Mouse (Mus musculus): ENCODE data around the gene Zmiz2. TPM values are rescaled to one million over a fixed set of nuclear protein-coding genes. Genes with fewer than 3 reads are reported as not detected.
A peak's percentile ranks its signal among the peaks of the same experiment; 100 is the strongest.

Zmiz2 gene
- polyA plus RNA-seq, 1 experiment from 2014 or later: 12.7 TPM

DNA sequence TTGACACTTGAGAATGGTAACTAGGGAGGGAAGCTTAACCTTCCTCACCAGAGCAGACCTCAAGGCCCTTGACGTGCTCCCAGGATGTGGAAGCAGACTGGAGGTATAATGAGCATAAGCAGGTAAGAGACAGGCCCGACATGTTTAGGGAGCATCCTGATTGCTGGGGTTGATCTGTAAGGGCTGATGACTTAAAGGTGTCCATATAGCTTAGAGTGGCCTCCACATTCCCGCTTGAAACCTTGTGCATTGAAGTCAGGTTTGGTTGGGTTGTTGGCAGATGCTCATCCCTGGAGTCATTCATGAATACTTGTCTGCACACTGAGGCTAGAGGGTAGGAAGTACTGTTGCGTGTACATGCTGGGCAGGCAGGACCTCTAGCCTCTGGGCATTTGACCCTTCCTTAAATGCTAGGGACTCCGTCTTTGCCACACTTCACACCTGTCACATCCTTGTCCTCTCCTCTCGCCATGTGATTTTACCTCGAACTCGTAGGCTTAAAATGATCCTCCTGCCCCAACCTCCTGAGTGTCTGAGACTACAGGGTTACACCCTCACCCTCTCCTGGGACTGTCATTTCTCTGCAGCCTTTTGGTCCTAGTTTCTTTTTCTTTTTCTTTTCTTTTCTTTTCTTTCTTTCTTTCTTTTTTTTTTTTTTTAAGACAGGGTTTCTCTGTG, 1.6 kb downstream of the Zmiz2 start:
- Histone ChIP-seq H3K9me3 (ENCODE audit: control insufficient read depth, low read length) (no peaks in the 10 kb centered on the region), H3K27ac (ENCODE audit: low read depth, low read length) (no peak overlapping the region), H3K4me3 (ENCODE audit: low read depth, low read length) (peak overlapping the region; percentile 86), H3K36me3 (ENCODE audit: control insufficient read depth, insufficient read depth, low read length) (peaks cover 9% of the 10 kb centered on the region; the same call in 1 of the 2 replicates), H3K4me2 (peak overlapping the region; percentile 91), H3K9ac (ENCODE audit: low read depth, low read length) (peak overlapping the region; percentile 77), H3K4me1 (replicated peaks; ENCODE audit: control insufficient read depth, insufficient read depth, low read length) (peaks cover 27% of the 10 kb centered on the region), H3K27me3 (replicated peaks; ENCODE audit: control insufficient read depth, insufficient read depth, low read length) (no peaks in the 10 kb centered on the region)
- ATAC-seq (replicated peaks; ENCODE audit: low FRiP score): no peak
- WGBS: 80% methylated on average over 8 of the region's 8 CpGs
- no peak for DNase-seq (ENCODE audit: low spot score)

DNA sequence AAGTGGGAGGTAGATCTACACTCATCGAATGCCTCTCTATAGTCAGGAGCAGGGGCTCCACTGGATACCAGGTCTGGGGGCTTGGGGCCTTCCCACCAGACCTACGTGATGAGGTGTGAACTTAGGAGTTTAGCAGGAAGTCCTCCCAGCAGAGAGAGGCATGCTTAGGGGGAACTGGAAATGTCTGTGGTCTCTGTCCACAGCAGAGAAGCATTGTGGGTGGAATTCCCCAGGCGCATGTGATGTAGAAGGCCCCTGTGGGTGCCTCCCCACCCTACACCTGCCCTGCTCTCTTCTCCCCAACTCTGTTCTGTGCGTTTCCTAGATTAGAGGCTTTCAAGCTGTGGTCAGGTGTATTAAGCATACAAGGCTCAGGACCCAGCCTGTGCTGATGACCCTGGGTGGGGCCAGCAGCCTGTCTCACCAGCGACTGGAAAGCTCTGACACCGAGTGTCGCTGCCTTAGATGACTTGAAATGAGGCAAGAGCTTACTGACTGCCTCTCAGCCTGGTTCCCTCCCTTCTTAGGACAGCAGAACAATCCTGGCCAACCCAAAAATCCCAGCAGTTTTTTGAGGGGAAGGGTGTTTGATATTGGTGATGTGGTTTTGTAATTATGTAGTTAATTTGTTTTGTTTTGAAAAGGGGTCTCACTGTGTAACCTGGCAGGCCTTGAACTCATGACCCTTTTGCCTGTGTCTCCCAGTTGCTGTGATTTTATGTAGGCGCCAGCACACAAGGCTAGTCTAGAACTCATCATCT, 2.8 kb downstream of the Zmiz2 start:
- H3K9me3 ChIP-seq (ENCODE audit: control insufficient read depth, low read length): no peaks in the 10 kb centered on the region
- WGBS: 77% methylated on average over 8 of the region's 8 CpGs
- no peak overlapping the region for H3K4me3 ChIP-seq (ENCODE audit: low read depth, low read length)
- DNase-seq (ENCODE audit: low spot score) (no peak), ATAC-seq (replicated peaks; ENCODE audit: low FRiP score) (no peak)
- H3K27ac ChIP-seq (ENCODE audit: low read depth, low read length): no peak overlapping the region
- H3K36me3 ChIP-seq (ENCODE audit: control insufficient read depth, insufficient read depth, low read length): peaks cover 19% of the 10 kb centered on the region; the same call in 1 of the 2 replicates
- H3K4me1 ChIP-seq (replicated peaks; ENCODE audit: control insufficient read depth, insufficient read depth, low read length): peaks cover 27% of the 10 kb centered on the region
- no peak overlapping the region; the same call in 1 of the 2 replicates for H3K9ac ChIP-seq (ENCODE audit: low read depth, low read length)
- H3K4me2 ChIP-seq: no peak overlapping the region
- H3K27me3 ChIP-seq (replicated peaks; ENCODE audit: control insufficient read depth, insufficient read depth, low read length): no peaks in the 10 kb centered on the region

GRCm38 (mm10) chr11:6392857-6393256, 4.0 kb downstream of the Zmiz2 start:
- H3K4me2 ChIP-seq: no peak overlapping the region
- H3K9me3 ChIP-seq (ENCODE audit: control insufficient read depth, low read length): no peaks in the 10 kb centered on the region
- peaks cover 29% of the 10 kb centered on the region; the same call in 1 of the 2 replicates for H3K36me3 ChIP-seq (ENCODE audit: control insufficient read depth, insufficient read depth, low read length)
- no peak overlapping the region for H3K4me3 ChIP-seq (ENCODE audit: low read depth, low read length)
- ATAC-seq (replicated peaks; ENCODE audit: low FRiP score) (no peak), DNase-seq (ENCODE audit: low spot score) (no peak)
- no peak overlapping the region for H3K9ac ChIP-seq (ENCODE audit: low read depth, low read length)
- H3K4me1 ChIP-seq (replicated peaks; ENCODE audit: control insufficient read depth, insufficient read depth, low read length): peaks cover 27% of the 10 kb centered on the region
- 54% methylated on average over 6 of the region's 6 CpGs for WGBS
- H3K27ac ChIP-seq (ENCODE audit: low read depth, low read length): no peak overlapping the region
- no peaks in the 10 kb centered on the region for H3K27me3 ChIP-seq (replicated peaks; ENCODE audit: control insufficient read depth, insufficient read depth, low read length)

DNA sequence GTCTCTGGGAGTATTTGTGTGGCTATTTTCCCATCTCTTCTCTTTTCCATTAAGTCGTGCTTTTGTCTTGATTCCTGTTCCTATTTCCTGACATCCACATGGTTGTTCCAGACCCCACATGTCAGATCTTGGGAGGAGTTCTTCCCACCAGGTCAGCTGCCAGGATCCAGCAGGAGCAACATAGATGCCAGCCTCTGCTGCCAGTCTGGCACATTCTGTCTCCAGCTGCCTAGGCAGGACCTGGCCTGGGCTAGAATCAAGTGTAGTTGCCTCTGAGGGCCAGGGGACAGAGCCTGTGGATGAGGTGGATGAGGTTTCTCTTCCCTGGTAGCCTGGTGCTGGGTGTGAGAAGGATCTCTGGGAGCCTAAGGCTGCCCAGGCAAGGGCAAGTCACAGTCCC, 5.0 kb downstream of the Zmiz2 start:
- DNase-seq (ENCODE audit: low spot score): no peak
- no peak overlapping the region for H3K9ac ChIP-seq (ENCODE audit: low read depth, low read length)
- H3K4me2 ChIP-seq: no peak overlapping the region
- peaks cover 38% of the 10 kb centered on the region; the same call in 1 of the 2 replicates for H3K36me3 ChIP-seq (ENCODE audit: control insufficient read depth, insufficient read depth, low read length)
- 88% methylated on average over 1 of the region's 1 CpGs for WGBS
- peaks cover 27% of the 10 kb centered on the region for H3K4me1 ChIP-seq (replicated peaks; ENCODE audit: control insufficient read depth, insufficient read depth, low read length)
- H3K27me3 ChIP-seq (replicated peaks; ENCODE audit: control insufficient read depth, insufficient read depth, low read length): no peaks in the 10 kb centered on the region
- ATAC-seq (replicated peaks; ENCODE audit: low FRiP score): no peak
- H3K27ac ChIP-seq (ENCODE audit: low read depth, low read length): no peak overlapping the region
- H3K9me3 ChIP-seq (ENCODE audit: control insufficient read depth, low read length): no peaks in the 10 kb centered on the region
- H3K4me3 ChIP-seq (ENCODE audit: low read depth, low read length): no peak overlapping the region

DNA sequence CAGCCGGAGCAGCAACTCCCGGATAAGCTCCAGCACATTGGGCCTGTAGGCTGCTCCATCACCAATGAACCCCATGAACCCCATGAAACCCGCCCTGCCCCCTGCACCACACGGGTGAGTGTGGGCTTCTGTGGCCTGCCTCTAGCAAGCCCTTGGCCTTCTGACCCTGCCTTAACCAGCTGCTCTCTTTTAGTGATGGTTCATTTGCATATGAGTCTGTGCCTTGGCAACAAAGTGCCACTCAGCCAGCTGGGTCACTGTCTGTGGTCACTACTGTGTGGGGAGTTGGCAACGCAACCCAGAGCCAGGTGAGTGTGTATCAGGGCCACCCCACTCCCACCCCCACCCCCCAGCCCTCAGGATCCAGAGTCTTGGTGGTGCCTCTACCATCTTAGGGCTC, 6.7 kb downstream of the Zmiz2 start:
- Histone ChIP-seq H3K9ac (ENCODE audit: low read depth, low read length) (no peak overlapping the region), H3K4me2 (no peak overlapping the region), H3K36me3 (ENCODE audit: control insufficient read depth, insufficient read depth, low read length) (peaks cover 48% of the 10 kb centered on the region), H3K27me3 (replicated peaks; ENCODE audit: control insufficient read depth, insufficient read depth, low read length) (no peaks in the 10 kb centered on the region), H3K9me3 (ENCODE audit: control insufficient read depth, low read length) (no peaks in the 10 kb centered on the region), H3K4me1 (replicated peaks; ENCODE audit: control insufficient read depth, insufficient read depth, low read length) (peaks cover 18% of the 10 kb centered on the region), H3K4me3 (ENCODE audit: low read depth, low read length) (no peak overlapping the region), H3K27ac (ENCODE audit: low read depth, low read length) (no peak overlapping the region)
- DNase-seq (ENCODE audit: low spot score) (no peak), ATAC-seq (replicated peaks; ENCODE audit: low FRiP score) (no peak)
- 91% methylated on average over 5 of the region's 5 CpGs for WGBS

DNA sequence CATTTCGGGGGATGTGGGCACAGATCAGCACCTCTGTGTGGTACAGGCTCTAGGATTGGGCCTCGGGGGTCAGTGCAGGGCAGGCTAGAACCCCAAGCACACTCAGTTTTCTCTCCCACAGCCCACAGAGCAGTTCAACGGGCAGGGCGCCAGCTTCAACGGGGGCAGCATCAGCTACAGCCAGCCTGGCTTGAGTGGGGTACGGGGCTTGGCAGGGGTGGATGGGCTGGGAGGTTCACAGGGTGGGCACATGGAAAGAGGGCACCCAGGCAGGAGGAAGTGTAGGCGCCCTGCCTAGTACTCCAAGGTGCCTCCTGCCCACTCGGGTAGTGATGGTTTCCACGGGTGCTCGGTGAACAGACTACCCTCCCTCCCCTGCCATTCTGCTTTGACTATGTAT, 9.3 kb downstream of the Zmiz2 start:
- 92% methylated on average over 10 of the region's 10 CpGs for WGBS
- H3K27ac ChIP-seq (ENCODE audit: low read depth, low read length): no peak overlapping the region
- no peaks in the 10 kb centered on the region for H3K9me3 ChIP-seq (ENCODE audit: control insufficient read depth, low read length)
- no peak overlapping the region for H3K9ac ChIP-seq (ENCODE audit: low read depth, low read length)
- DNase-seq (ENCODE audit: low spot score) (no peak), ATAC-seq (replicated peaks; ENCODE audit: low FRiP score) (no peak)
- peaks cover 61% of the 10 kb centered on the region for H3K36me3 ChIP-seq (ENCODE audit: control insufficient read depth, insufficient read depth, low read length)
- H3K4me1 ChIP-seq (replicated peaks; ENCODE audit: control insufficient read depth, insufficient read depth, low read length): no peaks in the 10 kb centered on the region
- H3K4me2 ChIP-seq: no peak overlapping the region
- H3K27me3 ChIP-seq (replicated peaks; ENCODE audit: control insufficient read depth, insufficient read depth, low read length): no peaks in the 10 kb centered on the region
- no peak overlapping the region for H3K4me3 ChIP-seq (ENCODE audit: low read depth, low read length)

DNA sequence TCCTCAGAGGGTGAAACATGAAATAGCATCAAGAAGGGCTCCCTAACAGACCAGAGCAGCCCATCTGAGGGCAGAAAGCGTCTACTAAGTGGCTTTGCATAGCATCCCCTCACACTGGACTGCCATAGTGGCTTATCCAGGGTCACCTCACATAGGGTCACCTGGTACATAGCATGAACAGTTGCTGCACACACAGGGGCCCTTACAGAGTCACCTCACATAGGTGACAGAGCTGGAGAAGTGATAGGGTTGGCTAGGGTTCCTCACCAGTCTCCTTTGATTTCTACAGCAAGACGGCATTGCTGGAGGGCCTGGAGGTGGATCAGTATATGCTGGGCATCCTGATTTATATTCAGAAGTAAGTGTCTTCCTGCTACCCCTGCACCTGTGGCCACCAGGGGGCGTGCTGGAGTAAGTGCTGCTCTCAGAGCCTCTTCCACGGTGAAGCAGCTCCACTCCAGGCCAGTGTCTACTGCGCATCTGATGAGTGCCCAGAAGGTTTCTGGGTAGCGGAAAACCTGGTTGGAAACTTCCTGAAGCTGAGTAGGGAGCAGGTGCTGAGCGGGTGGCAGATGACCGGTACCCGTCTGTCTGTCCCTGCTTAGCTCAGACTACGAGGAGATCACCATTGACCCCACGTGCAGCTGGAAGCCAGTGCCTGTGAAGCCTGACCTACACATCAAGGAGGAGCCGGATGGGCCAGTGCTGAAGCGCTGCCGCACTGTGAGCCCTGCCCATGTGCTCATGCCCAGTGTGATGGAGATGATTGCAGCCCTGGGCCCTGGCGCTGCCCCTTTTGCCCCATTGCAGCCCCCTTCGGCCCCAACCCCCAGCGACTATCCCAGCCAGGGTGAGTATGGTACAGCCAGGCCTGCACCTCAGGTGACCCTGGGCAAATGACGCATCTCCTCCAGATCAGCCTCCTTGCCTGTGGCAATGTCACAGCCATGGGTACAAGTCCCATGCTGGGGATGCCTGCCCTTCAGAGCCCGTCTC, 13.9 kb downstream of the Zmiz2 start:
- no peaks in the 10 kb centered on the region for H3K9me3 ChIP-seq (ENCODE audit: control insufficient read depth, low read length)
- peaks cover 66% of the 10 kb centered on the region for H3K36me3 ChIP-seq (ENCODE audit: control insufficient read depth, insufficient read depth, low read length)
- H3K27ac ChIP-seq (ENCODE audit: low read depth, low read length): no peak overlapping the region
- no peak overlapping the region for H3K4me3 ChIP-seq (ENCODE audit: low read depth, low read length)
- no peak overlapping the region for H3K4me2 ChIP-seq
- no peaks in the 10 kb centered on the region for H3K27me3 ChIP-seq (replicated peaks; ENCODE audit: control insufficient read depth, insufficient read depth, low read length)
- WGBS: 85% methylated on average over 19 of the region's 19 CpGs
- DNase-seq (ENCODE audit: low spot score) (no peak), ATAC-seq (replicated peaks; ENCODE audit: low FRiP score) (peak; percentile 35; the same call in 1 of the 2 replicates)
- peaks cover 11% of the 10 kb centered on the region for H3K4me1 ChIP-seq (replicated peaks; ENCODE audit: control insufficient read depth, insufficient read depth, low read length)
- H3K9ac ChIP-seq (ENCODE audit: low read depth, low read length): no peak overlapping the region

DNA sequence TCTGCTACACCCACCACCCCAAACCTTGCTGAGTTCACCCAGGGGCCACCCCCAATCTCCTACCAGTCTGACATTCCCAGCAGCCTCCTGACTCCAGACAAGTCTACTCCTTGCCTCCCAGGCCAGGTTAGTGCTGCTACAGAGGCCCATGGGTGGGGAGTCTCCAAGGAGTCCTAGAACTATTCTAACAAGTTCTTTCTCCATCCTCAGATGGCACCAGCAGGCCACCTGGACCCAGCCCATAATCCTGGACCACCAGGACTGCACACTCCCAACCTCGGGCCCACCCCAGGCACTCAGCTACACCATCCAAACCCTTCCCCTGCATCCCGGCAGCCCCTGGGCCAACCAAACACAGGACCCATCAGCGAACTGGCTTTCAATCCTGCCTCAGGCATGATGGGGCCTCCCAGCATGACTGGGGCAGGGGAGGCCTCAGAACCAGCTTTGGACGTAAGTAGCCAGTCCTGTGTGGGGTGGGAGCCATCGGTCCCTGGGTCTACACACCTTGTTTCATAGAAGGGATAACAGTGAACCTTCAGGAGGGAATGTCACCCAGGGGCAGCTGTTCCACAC, 15.0 kb downstream of the Zmiz2 start:
- Histone ChIP-seq H3K4me2 (no peak overlapping the region), H3K36me3 (ENCODE audit: control insufficient read depth, insufficient read depth, low read length) (peaks cover 57% of the 10 kb centered on the region), H3K9me3 (ENCODE audit: control insufficient read depth, low read length) (no peaks in the 10 kb centered on the region), H3K9ac (ENCODE audit: low read depth, low read length) (no peak overlapping the region), H3K4me3 (ENCODE audit: low read depth, low read length) (no peak overlapping the region), H3K27ac (ENCODE audit: low read depth, low read length) (no peak overlapping the region), H3K27me3 (replicated peaks; ENCODE audit: control insufficient read depth, insufficient read depth, low read length) (no peaks in the 10 kb centered on the region), H3K4me1 (replicated peaks; ENCODE audit: control insufficient read depth, insufficient read depth, low read length) (peaks cover 11% of the 10 kb centered on the region)
- WGBS: 93% methylated on average over 5 of the region's 5 CpGs
- no peak for DNase-seq (ENCODE audit: low spot score)
- no peak for ATAC-seq (replicated peaks; ENCODE audit: low FRiP score)

All from liver, embryonic 11.5 days (tissue).